Mouse (Mus musculus): Measurements from ENCODE around the gene S100a4. TPM values are rescaled to one million over a fixed set of nuclear protein-coding genes. Genes with fewer than 3 reads are reported as not detected.

Gene S100a4
- total and polyA plus RNA-seq, 3 experiments: 1.1 TPM; not detected in 2

- Histone ChIP-seq H3K27ac (ENCODE audit: insufficient read depth, low read depth) (no peak overlapping the region), H3K27me3 (replicated peaks) (peaks cover 2% of the 10 kb centered on the region), H3K9ac (ENCODE audit: insufficient read depth, low read depth) (no peak overlapping the region), H3K4me3 (replicated peaks in 1 of 3; ENCODE audit: low read depth in 2 of 3, low read length in 2 of 3, poor library complexity in 1 of 3) (no peak overlapping the region), H3K9me3 (replicated peaks; ENCODE audit: low read length) (no peaks in the 10 kb centered on the region), H3K4me2 (ENCODE audit: insufficient read depth, low read depth, poor library complexity, severe bottlenecking) (no peak overlapping the region), H3K4me1 (ENCODE audit: control insufficient read depth in 1 of 2, insufficient read depth in 2 of 2) (no peaks in the 10 kb centered on the region), H3K36me3 (replicated peaks in 1 of 2; ENCODE audit: control insufficient read depth in 1 of 2, insufficient read depth in 1 of 2, low read length in 1 of 2) (no peaks in the 10 kb centered on the region), H3K79me2 (replicated peaks; ENCODE audit: control insufficient read depth, extremely low read depth, insufficient read depth, poor library complexity, severe bottlenecking) (no peaks in the 10 kb centered on the region)
- in situ Hi-C loops (cut with MboI; ENCODE audit: low pct_ligation_motif_present, low pct_unique_long_range_greater_than_20kb, low sequenced_read_pairs): no loop called here
- no peak for DNase-seq (ENCODE audit: extremely low read depth)
- TF ChIP-seq NRF1 (IDR thresholded peaks at IDR 0.05; ENCODE audit: low read depth, low read length) (no peak), ZNF384 (IDR thresholded peaks at IDR 0.05; ENCODE audit: low read depth, low read length) (no peak), MAFK (IDR thresholded peaks at IDR 0.05; ENCODE audit: insufficient replicate concordance, low read length) (no peak), TCF12 (IDR thresholded peaks at IDR 0.05; ENCODE audit: low read depth, low read length) (no peak), BHLHE40 (IDR thresholded peaks at IDR 0.05; ENCODE audit: low read depth, low read length) (no peak), UBTF (IDR thresholded peaks at IDR 0.05; ENCODE audit: low read depth, low read length) (no peak), SMC3 (IDR thresholded peaks at IDR 0.05; ENCODE audit: low read depth, low read length) (no peak)
- dilution Hi-C loops (cut with MboI; ENCODE audit: extremely low pct_ligation_motif_present, extremely low pct_unique_long_range_greater_than_20kb, low sequenced_read_pairs): no loop called here
Measured at GRCm38 (mm10) chr3:90576351-90577001, 27.1 kb upstream of the S100a4 start.

GRCm38 (mm10) chr3:90579433-90579832 lies 24.1 kb upstream of the S100a4 start:
- H3K9me3 ChIP-seq (replicated peaks; ENCODE audit: low read length): no peaks in the 10 kb centered on the region
- TF ChIP-seq JUND (conservative IDR thresholded peaks at IDR 0.05; ENCODE audit: low read depth, low read length): no peak
- no peak for TF ChIP-seq ZC3H11A (IDR thresholded peaks at IDR 0.05; ENCODE audit: low read depth, low read length)
- no peak for TF ChIP-seq MXI1 (IDR thresholded peaks at IDR 0.05; ENCODE audit: low read depth, low read length)
- no peak for TF ChIP-seq GABPA (IDR thresholded peaks at IDR 0.05; ENCODE audit: insufficient replicate concordance, low read depth, low read length)
- TF ChIP-seq ZMIZ1 (IDR thresholded peaks at IDR 0.05; ENCODE audit: low read depth, low read length): no peak
- no peak for TF ChIP-seq USF1 (IDR thresholded peaks at IDR 0.05; ENCODE audit: low read depth, low read length)
- no peak for TF ChIP-seq POLR2AphosphoS2 (IDR thresholded peaks at IDR 0.05; ENCODE audit: low read depth, low read length)
- TF ChIP-seq PAX5 (IDR thresholded peaks at IDR 0.05; ENCODE audit: low read length): no peak
- no peak for TF ChIP-seq ETS1 (conservative IDR thresholded peaks at IDR 0.05; ENCODE audit: low read depth, low read length)
- TF ChIP-seq MAZ (IDR thresholded peaks at IDR 0.05; ENCODE audit: low read depth, low read length): no peak
- TF ChIP-seq NELFE (IDR thresholded peaks at IDR 0.05; ENCODE audit: low read depth, low read length): no peak
- no peak for TF ChIP-seq TCF12 (IDR thresholded peaks at IDR 0.05; ENCODE audit: low read depth, low read length)
- TF ChIP-seq MYC (IDR thresholded peaks at IDR 0.05; ENCODE audit: low read depth, low read length): no peak
- TF ChIP-seq CTCF (conservative IDR thresholded peaks at IDR 0.05 in 1 of 2, IDR thresholded peaks at IDR 0.05 in 1 of 2; ENCODE audit: low read depth in 2 of 2, low read length in 2 of 2): no peak
- TF ChIP-seq JUN (IDR thresholded peaks at IDR 0.05; ENCODE audit: insufficient read depth, low read depth, low read length): no peak
- no peak for TF ChIP-seq EP300 (IDR thresholded peaks at IDR 0.05; ENCODE audit: low read length)
- TF ChIP-seq MAFK (IDR thresholded peaks at IDR 0.05; ENCODE audit: insufficient replicate concordance, low read length): no peak
- TF ChIP-seq KAT2A (IDR thresholded peaks at IDR 0.05; ENCODE audit: insufficient replicate concordance, low read length): no peak
- H3K9ac ChIP-seq (ENCODE audit: insufficient read depth, low read depth): no peak overlapping the region
- no peaks in the 10 kb centered on the region for H3K36me3 ChIP-seq (replicated peaks in 1 of 2; ENCODE audit: control insufficient read depth in 1 of 2, insufficient read depth in 1 of 2, low read length in 1 of 2)
- DNase-seq (ENCODE audit: extremely low read depth): no peak
- in situ Hi-C loops (cut with MboI; ENCODE audit: low pct_ligation_motif_present, low pct_unique_long_range_greater_than_20kb, low sequenced_read_pairs): no loop called here
- peaks cover 6 to 12% of the 10 kb centered on the region in 2 experiments; a peak in 3 of 4 replicates for H3K4me1 ChIP-seq (ENCODE audit: control insufficient read depth in 1 of 2, insufficient read depth in 2 of 2)
- dilution Hi-C loops (cut with MboI; ENCODE audit: extremely low pct_ligation_motif_present, extremely low pct_unique_long_range_greater_than_20kb, low sequenced_read_pairs): no loop called here
- no peaks in the 10 kb centered on the region for H3K79me2 ChIP-seq (replicated peaks; ENCODE audit: control insufficient read depth, extremely low read depth, insufficient read depth, poor library complexity, severe bottlenecking)
- H3K27me3 ChIP-seq (replicated peaks): peaks cover 2% of the 10 kb centered on the region
- H3K27ac ChIP-seq (ENCODE audit: insufficient read depth, low read depth): no peak overlapping the region
- H3K4me2 ChIP-seq (ENCODE audit: insufficient read depth, low read depth, poor library complexity, severe bottlenecking): no peak overlapping the region
- no peak overlapping the region for H3K4me3 ChIP-seq (replicated peaks in 1 of 3; ENCODE audit: low read depth in 2 of 3, low read length in 2 of 3, poor library complexity in 1 of 3)

All from CH12.LX (cell line).